Mouse (Mus musculus): ENCODE measurements around the gene Samm50.

- TF ChIP-seq CTCF (conservative IDR thresholded peaks at IDR 0.05 in 1 of 2, IDR thresholded peaks at IDR 0.05 in 1 of 2; ENCODE audit: low read depth in 2 of 2, low read length in 2 of 2), result no peak
- no peak for TF ChIP-seq ZKSCAN1 (IDR thresholded peaks at IDR 0.05; ENCODE audit: borderline replicate concordance, low read depth, low read length)
- no peak for TF ChIP-seq NRF1 (IDR thresholded peaks at IDR 0.05; ENCODE audit: low read depth, low read length)
- no peak for TF ChIP-seq MAX (IDR thresholded peaks at IDR 0.05; ENCODE audit: low read length)
- TF ChIP-seq POLR2A (IDR thresholded peaks at IDR 0.05; ENCODE audit: low read depth, low read length), result no peak
- TF ChIP-seq CHD1 (IDR thresholded peaks at IDR 0.05; ENCODE audit: low read depth, low read length), result no peak
- TF ChIP-seq CHD2 (IDR thresholded peaks at IDR 0.05; ENCODE audit: low read length), result no peak
- no peak for TF ChIP-seq E2F4 (IDR thresholded peaks at IDR 0.05; ENCODE audit: insufficient replicate concordance, low read depth, low read length)
- no peak for TF ChIP-seq ZC3H11A (IDR thresholded peaks at IDR 0.05; ENCODE audit: low read depth, low read length)
- TF ChIP-seq MEF2A (IDR thresholded peaks at IDR 0.05; ENCODE audit: borderline replicate concordance, low read depth, low read length), result no peak
- no peak for TF ChIP-seq MAFK (IDR thresholded peaks at IDR 0.05; ENCODE audit: insufficient replicate concordance, low read length)
- TF ChIP-seq USF2 (conservative IDR thresholded peaks at IDR 0.05; ENCODE audit: low read depth, low read length), result no peak
- TF ChIP-seq KAT2A (IDR thresholded peaks at IDR 0.05; ENCODE audit: insufficient replicate concordance, low read length), result no peak
- no peak for TF ChIP-seq TCF12 (IDR thresholded peaks at IDR 0.05; ENCODE audit: low read depth, low read length)
These were observed 53.1 kb downstream of the Samm50 start for GRCm38 (mm10) chr15:84245104-84245503.

Measured in CH12.LX (cell line).